Comparison of ENCODE assay signal across 13 mouse cellular contexts in the genomic region with DNA sequence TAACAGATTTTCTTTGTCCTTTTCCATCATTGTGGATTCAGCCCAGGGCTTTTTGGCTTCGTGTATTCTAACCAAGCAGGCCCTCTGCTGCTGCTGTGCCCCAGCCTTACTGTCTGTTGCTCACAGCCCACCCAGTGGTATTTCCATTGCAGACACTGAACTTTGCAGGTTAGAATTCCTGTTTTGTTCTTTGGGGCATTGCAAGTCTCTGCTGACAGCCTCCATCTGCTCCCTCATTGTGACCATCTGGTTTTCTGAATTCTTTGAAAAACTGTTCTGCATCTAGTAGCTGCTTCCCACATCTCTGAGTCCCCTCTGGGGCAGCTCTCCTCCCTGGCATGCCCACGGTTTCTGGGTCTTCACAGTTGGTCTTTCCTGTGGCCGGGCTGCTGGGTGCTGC. TPM values are rescaled to one million over a fixed set of nuclear protein-coding genes. Genes with fewer than 3 reads are reported as not detected.
DNase-seq lines count a peak whose midpoint lies in the region; ATAC-seq lines count a peak whose summit lies in the region.
"Had no signal": no experiment of that assay in that cellular context is flagged by ENCODE, and none has a peak within 500 bp of the region (broad histone marks: within the 10 kb centered on the region; RNA-seq: fewer than 3 reads in every experiment).

No protein-coding gene starts in this region.

- ATAC-seq in forebrain, embryonic 16.5 days, result peak; percentile 64
- no peak for ATAC-seq in granulocyte monocyte progenitor cell, adult 5-6 weeks (replicated peaks; ENCODE audit: poor library complexity, severe bottlenecking)

- H3K9me3 ChIP-seq in forebrain, embryonic 16.5 days (ENCODE audit: control insufficient read depth, low read length), result no peaks in the 10 kb centered on the region
- H3K9me3 ChIP-seq: heart, embryonic 13.5 days; liver, embryonic 15.5 days; stomach, embryonic 15.5 days had no signal

- H3K9ac ChIP-seq in forebrain, embryonic 16.5 days (replicated peaks; ENCODE audit: low read depth, low read length), result no peak overlapping the region
- H3K9ac ChIP-seq: heart, embryonic 13.5 days; liver, embryonic 15.5 days; stomach, embryonic 15.5 days had no signal

- H3K4me2 ChIP-seq in forebrain, embryonic 16.5 days (ENCODE audit: low read length), result no peak overlapping the region
- H3K4me2 ChIP-seq: heart, embryonic 13.5 days; liver, embryonic 15.5 days; stomach, embryonic 15.5 days had no signal

- DNase-seq in layer of hippocampus, adult 11-12 months (ENCODE audit: low spot score), result peak; percentile 70
- no peak for DNase-seq in layer of hippocampus, postnatal 25 days (ENCODE audit: extremely low spot score in 1 of 2, low spot score in 1 of 2)
- DNase-seq in cerebellum, postnatal 10 days, result peak; percentile 47 to 65
- DNase-seq in left cerebral cortex, adult 18-20 months (ENCODE audit: low spot score in 2 of 2), result peak; percentile 61 to 75
- no peak for DNase-seq in kidney, postnatal 36 days
- no peak for DNase-seq in gastrocnemius, adult 18-20 months (ENCODE audit: low spot score)
- DNase-seq: adrenal gland, postnatal 25 days; lung, postnatal 4 days had no signal

- no peak overlapping the region for H3K4me3 ChIP-seq in forebrain, embryonic 16.5 days (replicated peaks; ENCODE audit: low read length)
- H3K4me3 ChIP-seq: heart, embryonic 13.5 days; liver, embryonic 15.5 days; stomach, embryonic 15.5 days had no signal

- no peaks in the 10 kb centered on the region for H3K27me3 ChIP-seq in forebrain, embryonic 16.5 days (replicated peaks; ENCODE audit: control insufficient read depth, insufficient read depth, low read length)
- H3K27me3 ChIP-seq: heart, embryonic 13.5 days; stomach, embryonic 15.5 days had no signal

- 19% methylated on average over 3 of the region's 3 CpGs for WGBS in forebrain, embryonic 16.5 days

- H3K4me1 ChIP-seq in forebrain, embryonic 16.5 days (replicated peaks; ENCODE audit: control insufficient read depth, insufficient read depth, low read length), result peaks cover 52% of the 10 kb centered on the region
- H3K4me1 ChIP-seq: liver, embryonic 15.5 days; stomach, embryonic 15.5 days had no signal

- H3K27ac ChIP-seq in forebrain, embryonic 16.5 days (ENCODE audit: low read length), result peak overlapping the region; percentile 82
- H3K27ac ChIP-seq: heart, embryonic 13.5 days; liver, embryonic 15.5 days; stomach, embryonic 15.5 days had no signal

- H3K36me3 ChIP-seq in forebrain, embryonic 16.5 days (ENCODE audit: control insufficient read depth, insufficient read depth), result no peaks in the 10 kb centered on the region
- H3K36me3 ChIP-seq: heart, embryonic 13.5 days; liver, embryonic 15.5 days; stomach, embryonic 15.5 days had no signal

RNA-seq across cellular contexts. Expression of a gene that starts 35.8 kb away (rescaled TPM):
- total RNA-seq in layer of hippocampus, postnatal 25 days (2021), result 100 to 1,000 TPM; 146 to 151 TPM
- 151 and 155 TPM in 2 replicates for polyA plus RNA-seq in forebrain, embryonic 16.5 days (2015; fragmentation: Nextera tagmentation; extraction: Ambion mirVana)
- total RNA-seq in left cerebral cortex, adult 18-20 months (2021), result 100 to 1,000 TPM; 142 to 156 TPM
- 38.0 and 71.5 TPM in 2 replicates for total RNA-seq in granulocyte monocyte progenitor cell, adult 5-6 weeks (2014; fragmentation: Nextera tagmentation)
- 65.8 and 70.9 TPM in 2 replicates for total RNA-seq in granulocyte monocyte progenitor cell, adult 5-6 weeks (2017)
- 10 to 100 TPM; 27.2 to 27.9 TPM for total RNA-seq in gastrocnemius, adult 18-20 months (2021)

Comparison
In these comparisons a context has a peak if more than half of its experiments do, and no peak if none do; other contexts are left out.
1. DNase-seq: peak in layer of hippocampus, adult 11-12 months (single experiment), cerebellum, postnatal 10 days (2 of 2) and left cerebral cortex, adult 18-20 months (2 of 2); none in layer of hippocampus, postnatal 25 days (0 of 2), kidney, postnatal 36 days (0 of 2) and gastrocnemius, adult 18-20 months (single experiment).